Mouse (Mus musculus) ovary, postnatal 10 days (tissue): ENCODE measurements around the gene Nadsyn1.
A peak's percentile ranks its signal among the peaks of the same experiment; 100 is the strongest.

ENCODE experiments used
- DNase-seq: peaks from one replicate; pipeline ENCODE4 v3.0.0; 2022; ENCODE audit warnings: low spot score

Gene Nadsyn1

DNA sequence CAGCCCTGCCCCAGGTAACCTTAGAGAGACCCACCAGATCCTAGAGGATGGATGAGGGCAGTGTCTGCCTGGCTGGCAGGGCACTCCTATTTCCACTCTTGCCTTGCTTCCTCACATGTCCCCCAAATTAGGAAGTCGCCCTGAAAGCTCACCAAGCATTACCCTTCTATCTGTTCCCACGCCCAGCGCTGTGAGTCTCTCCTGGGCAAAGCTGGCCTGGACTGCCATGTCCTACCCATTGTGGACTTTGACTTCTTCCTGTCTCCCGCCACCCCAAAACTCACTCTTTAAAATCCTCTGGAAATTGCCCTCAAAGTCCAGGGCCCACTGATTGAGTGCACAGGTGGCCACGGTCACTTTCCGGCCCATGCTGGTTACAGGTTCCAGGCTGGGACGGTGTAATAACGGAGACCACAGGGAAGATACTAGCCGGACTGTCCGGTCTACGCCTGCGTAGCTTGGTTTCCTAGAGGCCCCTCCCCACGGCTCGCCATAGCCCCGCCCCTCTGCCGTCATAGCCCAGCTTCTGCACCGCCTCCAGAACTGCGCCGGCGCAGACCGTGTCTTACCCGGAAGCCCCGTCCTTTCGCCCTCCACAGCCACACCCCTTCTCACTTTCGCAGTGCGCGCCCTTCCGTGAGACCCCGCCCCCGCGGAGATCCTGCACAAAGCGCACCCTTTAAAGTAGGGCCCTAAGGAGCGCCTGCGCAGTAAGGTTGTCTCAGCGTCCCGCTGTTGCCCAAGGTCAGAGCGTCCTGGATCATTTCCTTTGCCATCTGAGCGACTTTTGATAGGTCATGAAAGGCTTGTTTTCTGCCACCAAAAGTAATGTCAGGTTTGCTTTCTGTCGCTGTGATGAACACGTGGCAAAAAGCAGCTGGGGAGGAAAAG lies at the start of gene Nadsyn1, which contains the start of gene Dhcr7:
TSS of gene Nadsyn1 (minus strand) at position 475 of the 891 bp plus-strand sequence.
TSS of gene Dhcr7 (plus strand) at position 771 of the 891 bp plus-strand sequence.
- peak; percentile 93 for DNase-seq

DNA sequence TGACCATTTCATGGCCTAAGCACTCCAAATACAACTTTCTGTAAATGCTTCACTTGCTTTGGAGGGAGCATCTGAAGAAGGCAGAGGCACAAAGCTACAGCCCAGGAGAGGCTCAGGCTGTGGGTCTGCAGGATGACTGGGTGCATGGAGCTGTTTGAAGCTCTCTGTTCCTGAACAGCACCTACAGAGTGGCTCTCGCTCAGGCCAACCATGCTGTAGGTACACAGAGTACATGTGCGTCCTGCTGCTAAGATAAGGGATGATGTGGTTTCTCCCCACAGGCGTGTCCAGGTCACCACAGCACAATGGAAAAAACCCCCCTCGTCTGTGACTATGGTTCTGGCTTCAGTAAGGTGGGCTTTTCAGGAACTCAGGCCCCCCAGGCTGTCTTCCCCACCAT lies 46.2 kb upstream of the Nadsyn1 start:
- no peak for DNase-seq

DNA sequence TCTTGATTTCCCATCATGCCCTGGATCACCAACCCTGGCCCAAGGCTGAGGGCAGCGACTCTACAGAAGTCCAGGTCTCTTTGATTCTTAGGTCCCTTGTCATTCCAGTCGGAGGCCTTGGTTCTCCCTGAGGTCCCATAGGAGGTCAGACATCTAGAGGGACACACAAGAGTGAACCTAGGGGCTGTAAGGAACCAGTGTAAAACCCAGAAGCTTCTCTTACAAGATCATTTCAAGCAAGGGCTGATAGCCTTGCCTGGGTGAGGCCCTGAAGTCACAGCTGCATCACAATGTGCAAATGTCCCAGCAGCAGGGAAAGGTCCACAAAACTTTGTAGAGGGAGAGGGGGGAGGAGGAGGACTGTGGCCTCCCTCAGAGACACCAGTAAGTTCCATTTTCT lies 43.9 kb upstream of the Nadsyn1 start, which contains the start of gene Gm498:
TSS of gene Gm498 (plus strand) at position 301 of the 400 bp plus-strand sequence.
- DNase-seq, result no peak

DNA sequence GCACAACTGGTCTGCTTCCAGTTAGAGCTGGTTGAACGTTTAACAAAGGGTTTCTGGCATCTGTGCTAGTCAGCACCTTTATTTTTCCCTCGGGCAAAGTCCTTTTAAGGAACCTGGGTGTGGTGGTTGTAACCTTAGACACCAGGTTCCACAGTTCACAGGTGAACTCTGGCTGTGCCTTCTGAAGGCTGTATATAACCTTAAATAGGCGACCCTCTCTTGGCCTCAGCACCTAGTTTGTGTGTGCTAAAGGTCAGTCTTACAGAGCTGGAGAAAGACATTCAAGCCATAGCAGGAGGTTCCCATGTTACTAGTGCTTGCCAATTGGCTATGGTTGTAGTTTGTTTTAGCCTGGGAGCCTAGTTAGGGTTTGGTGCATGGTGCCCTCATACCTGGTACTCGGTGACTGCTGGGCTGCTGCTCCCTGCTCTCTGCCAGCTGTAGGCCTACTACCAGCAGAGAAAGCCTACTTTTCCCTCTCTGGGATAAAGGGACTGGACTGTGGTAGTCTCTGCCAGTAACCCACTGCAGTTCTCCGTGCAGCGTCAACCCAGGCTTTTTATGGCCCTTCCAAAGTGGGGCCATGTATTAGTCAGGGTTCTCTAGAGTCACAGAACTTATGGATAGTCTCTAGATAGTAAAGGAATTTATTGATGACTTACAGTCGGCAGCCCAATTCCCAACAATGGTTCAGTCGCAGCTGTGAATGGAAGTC lies 26.3 kb upstream of the Nadsyn1 start:
- DNase-seq, result no peak

DNA sequence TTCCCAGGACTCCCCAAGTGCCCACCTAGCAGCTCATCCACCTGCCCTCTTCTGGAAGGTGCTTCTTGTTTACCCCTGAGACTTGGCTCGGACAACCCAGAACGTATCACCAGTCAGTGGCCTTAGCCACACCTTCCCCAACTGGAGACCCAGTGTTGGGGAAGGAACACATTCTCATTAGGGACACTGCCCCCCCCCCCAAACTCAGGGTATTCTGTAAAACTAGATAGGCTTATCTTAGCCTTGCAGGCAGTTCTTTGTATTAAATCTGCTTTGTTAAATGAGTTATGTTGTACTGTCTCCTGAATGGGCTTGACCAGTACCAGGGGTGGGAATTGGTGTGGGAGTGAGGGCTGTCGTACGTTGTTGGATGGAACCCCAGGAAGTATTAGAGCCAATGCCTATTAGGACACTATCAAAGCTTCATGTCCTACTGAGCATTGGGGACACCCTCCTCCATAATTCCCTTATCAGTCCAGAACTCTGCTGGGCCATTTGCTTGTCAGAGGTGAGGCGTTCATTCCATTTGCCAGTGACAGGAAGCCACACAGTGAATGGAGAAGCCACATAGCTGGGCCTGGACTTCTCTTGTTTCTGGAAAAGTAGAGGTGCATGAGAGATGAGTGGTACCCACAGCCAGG lies 25.6 kb upstream of the Nadsyn1 start:
- DNase-seq, result no peak

DNA sequence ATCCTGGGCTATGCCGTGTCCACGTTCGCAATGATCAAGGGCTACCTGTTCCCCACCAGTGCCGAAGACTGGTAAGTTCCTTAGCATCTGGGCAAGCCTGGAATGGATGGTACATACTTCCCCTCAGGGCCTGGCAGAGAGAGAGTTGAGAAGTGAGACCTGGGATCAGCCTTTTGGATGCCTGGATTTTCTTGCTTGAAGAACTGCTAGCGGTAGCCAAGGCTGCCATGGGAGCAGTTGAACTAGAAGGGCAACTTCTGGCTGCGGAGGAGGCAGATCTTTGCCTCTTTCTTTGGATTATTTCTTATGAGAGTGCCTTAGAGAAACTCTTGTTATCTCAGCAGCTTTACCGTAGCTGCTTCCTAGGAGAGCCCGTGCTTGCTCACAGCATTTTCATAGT lies 18.7 kb upstream of the Nadsyn1 start:
- no peak for DNase-seq

DNA sequence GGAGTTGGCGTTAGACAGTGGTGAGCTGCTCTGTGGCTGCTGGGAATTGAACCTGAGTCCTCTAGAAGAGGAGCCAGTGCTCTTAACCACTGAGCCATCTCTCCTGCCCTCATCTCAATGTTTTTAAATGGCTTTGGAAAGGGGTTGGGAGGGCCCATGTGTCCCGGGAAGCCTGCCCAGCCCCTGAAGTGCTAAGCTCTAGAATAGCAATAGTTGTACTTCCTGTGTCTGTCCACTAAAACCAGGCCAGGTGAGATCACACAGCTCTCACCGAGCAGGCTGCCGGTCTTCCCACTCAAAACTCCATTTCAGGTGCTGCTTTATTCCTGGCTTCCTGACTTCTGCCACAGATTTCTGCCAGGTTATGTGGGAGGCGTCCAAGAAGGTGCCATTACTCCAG lies 17.5 kb upstream of the Nadsyn1 start:
- no peak for DNase-seq

DNA sequence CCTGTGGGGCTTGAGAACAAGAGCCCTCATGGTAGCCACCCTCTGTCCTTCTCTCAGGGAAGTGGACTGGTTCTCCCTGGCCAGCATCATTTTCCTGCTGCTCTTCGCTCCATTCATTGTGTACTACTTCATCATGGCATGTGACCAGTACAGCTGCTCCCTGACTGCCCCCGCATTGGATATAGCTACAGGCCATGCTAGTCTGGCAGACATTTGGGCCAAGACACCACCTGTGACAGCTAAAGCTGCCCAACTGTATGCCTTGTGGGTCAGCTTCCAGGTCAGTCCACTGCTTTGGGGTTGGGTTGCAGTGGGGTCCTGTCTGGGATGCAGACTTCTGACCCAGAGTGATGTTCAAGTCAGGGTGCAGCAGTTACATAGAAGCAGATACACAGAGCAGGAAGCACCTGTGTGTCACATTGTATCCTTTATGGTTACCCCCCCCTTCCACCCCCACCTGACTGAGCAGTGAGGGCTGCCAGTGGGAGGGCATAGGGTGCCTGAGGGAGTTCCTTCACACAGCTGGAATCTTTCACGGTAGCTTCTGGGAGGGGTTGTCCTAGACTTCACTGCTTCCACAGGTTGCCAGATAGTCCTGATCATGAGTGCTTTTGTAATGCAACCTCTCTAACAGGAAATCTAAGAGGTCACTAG lies 15.2 kb upstream of the Nadsyn1 start:
- no peak for DNase-seq

DNA sequence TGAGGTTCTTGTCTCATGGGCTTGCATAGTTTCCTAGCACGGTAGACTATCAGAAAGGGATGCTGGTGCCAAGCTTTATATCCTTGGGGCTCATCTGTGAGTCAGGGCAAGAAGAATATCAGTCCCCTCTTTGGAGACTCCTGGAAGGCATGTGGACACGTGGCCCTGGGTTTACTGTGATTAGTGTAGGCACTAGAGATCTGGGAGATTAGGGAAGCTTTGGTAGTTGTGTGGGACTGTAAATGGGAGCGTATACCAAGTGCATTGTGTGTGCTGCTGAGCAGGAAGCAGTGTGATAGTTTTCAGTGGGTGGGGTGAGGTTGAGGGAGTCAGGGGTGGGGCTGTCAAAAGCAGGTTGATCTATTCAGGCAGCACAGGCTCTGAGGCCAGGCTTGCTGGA lies 12.3 kb upstream of the Nadsyn1 start:
- DNase-seq, result no peak

DNA sequence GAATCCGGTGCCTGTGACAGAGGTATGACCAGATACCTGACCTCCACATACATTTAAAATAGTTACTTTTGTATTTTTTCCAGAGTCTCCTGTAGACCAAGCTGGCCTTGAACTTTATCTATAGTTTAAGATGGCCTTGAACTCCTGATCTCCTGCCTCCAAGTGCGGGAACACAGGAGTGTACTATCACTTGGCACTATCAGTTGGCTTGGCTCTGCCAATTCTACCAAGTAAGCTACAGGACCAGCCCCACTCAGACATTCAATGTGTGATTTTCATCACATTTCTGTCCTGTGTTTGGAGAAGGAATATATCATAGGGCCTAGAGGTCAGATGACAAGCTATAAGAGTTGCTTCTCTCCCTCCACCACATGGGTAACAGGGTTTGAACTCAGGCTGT lies 11.7 kb upstream of the Nadsyn1 start:
- no peak for DNase-seq

DNA sequence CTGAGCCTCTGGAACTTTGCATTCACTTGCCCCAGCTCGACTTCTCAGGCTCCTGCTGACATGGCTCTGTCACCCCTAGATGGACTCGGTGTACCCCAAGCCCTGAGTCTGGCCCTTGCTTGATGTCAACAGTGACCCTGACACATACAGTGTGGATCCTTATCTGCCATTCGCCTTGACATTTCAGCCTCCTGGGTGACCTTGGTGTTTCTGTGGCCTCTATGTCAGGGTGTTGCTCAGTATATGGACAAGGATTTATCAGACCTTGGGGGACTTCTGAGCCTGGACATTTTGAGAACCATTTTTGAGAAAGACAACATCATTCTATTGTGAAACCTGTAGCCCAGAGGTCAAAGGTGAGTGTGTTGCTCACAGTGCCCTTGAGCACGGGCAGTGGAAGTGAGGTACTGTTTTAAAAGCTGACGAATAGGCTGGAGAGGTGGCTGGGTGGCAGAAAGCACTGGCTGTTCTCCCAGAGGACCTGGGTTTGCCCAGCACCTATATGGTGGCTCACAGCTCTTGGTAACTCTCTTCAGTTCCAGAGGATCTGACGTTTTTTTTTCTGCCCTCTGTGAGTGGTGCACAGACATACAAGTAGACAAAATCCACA lies 11.0 kb upstream of the Nadsyn1 start:
- DNase-seq, result no peak

DNA sequence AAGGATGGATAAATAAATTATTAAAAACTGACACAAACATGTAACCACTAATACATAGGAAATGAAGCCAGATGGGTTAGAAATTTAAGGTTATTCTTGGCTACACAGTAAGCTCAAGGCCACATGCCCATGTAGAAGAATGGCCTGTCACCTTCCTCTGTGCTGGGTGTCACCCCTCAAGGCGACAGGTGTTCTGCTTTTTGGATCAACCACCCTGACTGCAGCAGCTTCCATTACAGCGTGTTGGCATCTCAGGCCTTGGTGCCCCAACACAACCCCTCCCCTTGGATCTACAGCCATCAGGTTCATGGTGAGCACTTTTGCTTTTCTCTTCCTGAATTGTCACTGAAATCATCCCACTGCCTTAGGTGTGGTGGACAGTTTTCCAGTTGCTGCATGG lies 10.0 kb upstream of the Nadsyn1 start:
- no peak for DNase-seq

DNA sequence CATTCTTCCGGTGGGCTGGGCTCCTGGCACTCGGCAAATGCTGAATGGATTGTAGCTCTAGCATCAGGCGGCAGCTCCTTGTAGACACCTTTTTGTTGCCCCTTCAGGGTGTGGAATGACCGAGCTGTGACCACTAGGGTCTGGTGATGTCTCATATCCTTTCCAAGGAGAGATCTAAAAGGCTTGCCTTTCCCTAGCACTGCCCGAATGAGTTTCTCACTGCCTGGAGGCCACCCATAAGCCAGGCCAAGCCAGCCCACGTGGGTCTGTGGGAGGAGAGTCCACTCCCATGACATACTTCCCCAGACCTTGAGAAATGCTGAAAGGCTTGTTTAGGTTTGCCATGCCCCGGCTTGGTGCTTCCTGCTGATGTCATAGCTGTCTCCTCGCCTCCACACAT lies 9.5 kb upstream of the Nadsyn1 start:
- no peak for DNase-seq

DNA sequence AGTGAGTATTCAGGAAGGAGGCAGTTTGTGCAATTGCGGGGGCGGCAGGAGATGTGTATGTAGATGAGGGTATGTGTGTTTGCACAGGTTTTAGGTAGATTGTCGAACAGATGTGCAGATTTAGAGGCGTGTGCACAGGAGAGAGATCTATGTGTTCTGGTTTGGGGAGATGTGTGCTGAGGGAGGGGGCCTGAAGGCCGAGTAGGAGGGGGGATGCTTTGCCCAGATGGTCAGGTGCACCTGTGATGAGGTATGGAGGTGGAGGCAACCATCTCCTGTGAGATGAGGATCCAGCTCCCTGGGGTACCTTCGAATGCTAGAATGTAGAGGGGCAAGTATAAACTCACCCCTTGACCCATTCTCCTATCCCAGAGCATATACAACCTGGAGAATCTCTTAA lies 7.8 kb upstream of the Nadsyn1 start:
- no peak for DNase-seq

DNA sequence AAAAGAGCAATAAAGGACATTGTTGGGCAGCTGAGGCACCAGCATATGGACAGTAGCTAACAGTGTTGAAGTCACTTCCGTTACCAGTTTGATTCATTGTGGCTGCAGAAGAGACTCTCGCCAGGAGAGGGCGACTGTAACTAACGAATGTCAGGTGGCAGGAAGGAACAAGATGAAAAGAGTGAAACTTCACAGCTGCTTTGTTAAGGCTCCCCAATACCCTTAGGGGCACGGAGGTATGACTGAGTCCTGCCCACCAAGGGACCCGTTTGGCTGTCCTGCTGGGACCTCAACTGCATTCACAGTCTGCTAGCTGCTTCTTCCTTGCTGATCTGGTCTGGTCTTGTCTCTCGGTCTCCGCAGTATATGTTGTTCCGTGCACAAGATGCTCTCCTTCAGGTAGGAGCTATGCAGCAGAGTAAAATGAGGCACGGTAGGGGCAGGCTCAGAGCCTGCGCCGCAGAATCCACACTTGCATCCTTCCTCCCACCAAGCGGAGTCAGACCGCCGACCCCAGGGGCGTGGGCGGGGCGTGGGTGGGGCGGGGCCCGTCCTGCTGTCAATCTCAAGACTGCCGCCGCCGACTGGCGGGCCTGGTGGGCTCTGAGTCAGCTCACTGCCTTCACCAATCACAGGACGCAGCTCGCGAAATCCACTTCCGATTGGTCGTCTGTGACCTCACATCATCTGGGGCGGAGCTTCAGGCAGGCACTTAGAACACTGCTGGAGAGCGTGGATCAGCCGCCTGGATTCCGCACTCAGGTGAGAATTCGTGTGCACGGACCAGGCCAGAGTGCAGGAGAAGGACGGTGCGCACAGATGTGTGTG lies 7.1 kb upstream of the Nadsyn1 start:
- peak; percentile 68 for DNase-seq

DNA sequence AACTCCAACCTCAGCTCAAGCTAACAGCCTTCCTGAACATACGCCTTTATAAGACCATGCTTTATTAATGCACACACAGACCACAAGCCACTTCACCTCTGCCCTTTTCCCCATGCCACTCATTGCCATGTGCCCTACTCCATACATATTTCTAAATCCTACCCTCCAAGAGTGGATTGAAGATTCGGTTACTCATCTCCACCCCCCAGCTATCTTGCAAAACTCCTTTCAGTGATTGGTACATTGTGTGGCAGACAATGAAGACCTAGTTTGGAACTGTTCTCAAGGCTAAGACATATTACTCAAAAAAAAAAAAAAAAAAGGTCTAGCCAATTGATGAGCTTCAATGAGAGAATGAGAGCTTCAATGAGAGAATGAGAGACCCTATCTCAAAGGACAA lies 4.3 kb upstream of the Nadsyn1 start:
- no peak for DNase-seq

DNA sequence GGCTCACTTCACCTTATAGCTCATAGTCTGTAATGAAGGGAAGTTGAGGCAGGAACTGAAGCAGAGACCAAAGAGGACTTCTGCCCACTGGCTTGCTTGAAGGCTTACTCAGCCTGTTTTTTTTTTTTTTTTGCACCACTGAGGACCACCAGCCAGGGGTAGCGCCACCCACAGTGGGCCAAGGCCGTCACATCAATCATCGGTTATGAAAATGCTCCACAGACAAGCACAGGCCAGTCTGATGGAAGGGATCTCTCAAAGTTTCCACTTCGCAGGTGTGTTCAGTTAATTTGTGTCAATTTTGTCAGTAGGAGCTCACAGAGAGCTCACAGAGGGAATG lies 587 bp upstream of the Nadsyn1 start:
- no peak for DNase-seq

DNA sequence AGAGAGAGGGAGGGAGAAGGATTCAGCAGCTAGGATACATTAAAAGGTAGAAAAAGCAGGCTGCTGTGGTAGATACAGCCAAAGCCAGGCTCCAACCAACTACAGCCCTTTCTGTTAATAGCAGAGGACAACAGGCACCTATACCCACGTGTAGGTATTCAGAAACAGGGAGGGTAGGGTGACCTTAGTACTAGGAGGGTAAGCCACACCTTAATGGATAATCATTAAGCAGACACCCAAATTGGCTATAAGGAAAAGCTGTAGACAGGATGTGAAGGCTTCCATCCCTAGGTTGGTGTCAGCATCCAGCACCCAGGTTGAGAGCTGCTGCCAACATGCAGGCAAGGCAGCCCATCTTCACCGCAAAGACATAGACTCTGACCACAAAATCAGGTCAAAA lies 1.4 kb downstream of the Nadsyn1 start:
- DNase-seq, result no peak

DNA sequence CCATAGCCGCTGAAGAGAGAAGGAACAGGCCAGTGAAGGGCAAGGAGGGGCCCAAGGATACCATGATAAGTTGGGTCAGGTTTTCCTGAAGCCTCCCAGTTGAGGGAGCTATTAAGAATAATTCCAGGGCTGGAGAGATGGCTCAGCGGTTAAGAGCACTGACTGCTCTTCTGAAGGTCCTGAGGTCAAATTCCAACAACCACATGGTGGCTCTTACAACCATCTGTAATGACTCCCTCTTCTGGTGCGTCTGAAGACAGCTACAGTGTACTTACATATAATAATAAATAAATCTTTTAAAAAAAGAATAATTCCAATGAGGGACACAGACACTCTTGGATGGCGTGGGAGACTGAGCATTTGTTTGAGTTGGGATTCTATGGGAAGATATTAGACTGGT lies 3.4 kb downstream of the Nadsyn1 start:
- DNase-seq, result no peak

DNA sequence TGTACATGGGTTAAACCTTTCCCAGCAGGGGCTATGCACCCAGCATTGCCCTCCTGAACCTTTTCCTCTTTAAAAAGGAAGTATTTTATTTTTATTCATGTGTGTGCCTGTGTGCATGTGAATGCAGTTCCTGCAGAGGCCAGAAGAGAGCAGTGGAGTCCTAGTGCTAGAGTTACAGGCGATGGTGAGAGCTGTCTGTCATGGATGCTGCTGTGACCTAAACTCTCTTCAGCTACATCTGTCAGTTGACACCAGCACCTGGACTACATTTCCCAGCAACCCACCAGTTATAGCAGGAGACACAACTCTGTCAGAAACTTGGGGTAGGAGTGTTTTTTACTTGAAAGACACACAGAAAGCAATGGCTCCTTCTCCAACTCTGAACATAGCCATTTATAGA lies 13.7 kb downstream of the Nadsyn1 start:
- no peak for DNase-seq

DNA sequence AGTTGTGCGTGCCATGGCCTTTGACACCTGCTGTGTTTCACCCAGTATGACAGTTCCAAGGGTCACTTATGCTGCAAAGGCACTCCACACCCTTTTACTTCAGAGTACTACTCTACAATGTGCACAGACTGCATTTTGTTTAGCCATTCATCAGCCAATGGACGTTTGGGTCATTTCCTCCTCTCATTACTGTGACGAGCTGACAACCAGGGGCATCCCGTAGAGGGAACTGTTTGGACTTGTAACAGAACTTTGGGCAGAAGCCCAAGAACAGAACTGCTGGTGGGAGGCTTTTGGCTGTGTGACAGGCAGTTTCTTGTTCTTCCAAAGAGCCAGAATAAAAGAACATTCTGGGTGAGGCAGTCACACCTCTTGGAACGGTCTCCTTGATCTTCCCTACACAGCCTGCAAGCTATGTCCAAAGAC lies 17.4 kb downstream of the Nadsyn1 start:
- DNase-seq, result no peak
